Mouse (Mus musculus) stomach, embryonic 15.5 days (tissue): ENCODE results near the gene Fgfbp3. TPM values are rescaled to one million over a fixed set of nuclear protein-coding genes. Genes with fewer than 3 reads are reported as not detected.
"Not testable (repeated sequence)": the region's sequence is repeated elsewhere in the genome, so short reads cannot be mapped to it uniquely, and the experiment has no call there.

ENCODE experiments used
- ATAC-seq: fragments of 200-750 bp; cut with Nextera tagmentation; 2 replicates; pipeline ENCODE4 v1.8.0; 2017; ENCODE audit warnings: low read depth, moderate number of reproducible peaks, moderate TSS enrichment; ENCODE audit not compliant: insufficient read depth, low FRiP score
- H3K27ac ChIP-seq: fragments of 300-500 bp; sonication (generic); 2 replicates; pipeline ENCODE4 v1.5.1; 2015; ENCODE audit warnings: mild to moderate bottlenecking, inconsistent platforms
- H3K27me3 ChIP-seq: fragments of 300-500 bp; sonication (generic); replicated peaks from 2 replicates; pipeline ENCODE4 v1.6.1; 2015; ENCODE audit warnings: inconsistent platforms
- H3K36me3 ChIP-seq: fragments of 300-500 bp; sonication (generic); 2 replicates; pipeline ENCODE4 v1.6.1; 2015; ENCODE audit warnings: inconsistent platforms
- H3K4me1 ChIP-seq: fragments of 300-500 bp; sonication (generic); 2 replicates; pipeline ENCODE4 v1.6.1; 2015; ENCODE audit warnings: inconsistent platforms
- H3K4me2 ChIP-seq: fragments of 300-500 bp; sonication (generic); 2 replicates; pipeline ENCODE4 v1.6.1; 2015; ENCODE audit warnings: mild to moderate bottlenecking, inconsistent platforms
- H3K4me3 ChIP-seq: fragments of 300-500 bp; sonication (generic); replicated peaks from 2 replicates; pipeline ENCODE4 v1.5.1; 2015; ENCODE audit warnings: inconsistent platforms
- H3K9ac ChIP-seq: fragments of 300-500 bp; sonication (generic); 2 replicates; pipeline ENCODE4 v1.6.1; 2015; ENCODE audit warnings: inconsistent platforms
- H3K9me3 ChIP-seq: fragments of 300-500 bp; sonication (generic); 2 replicates; pipeline ENCODE4 v1.6.1; 2016; ENCODE audit warnings: inconsistent platforms
- WGBS: fragments of 180-500 bp; shearing (Covaris S2); methylation state at CpG from one replicate; pipeline ENCODE4 v1.1.7; 2015; 5-methylcytosine and 5-hydroxymethylcytosine counted together
- polyA plus RNA-seq: library from polyadenylated mRNA; unstranded; fragments of >200 nt; fragmentation: Nextera tagmentation; extraction: Ambion mirVana; gene quantifications from 2 replicates; pipeline ENCODE4 v1.2.1, GENCODE M21; 2015

Gene Fgfbp3
- polyA plus RNA-seq, 1 experiment from 2014 or later, result 5.4 TPM

GRCm38 (mm10) chr19:36874651-36875050 is 44.8 kb downstream of the Fgfbp3 start:
- Histone ChIP-seq H3K27ac (no peak overlapping the region), H3K27me3 (no peaks in the 10 kb centered on the region)
- WGBS, result 85% methylated on average over 2 of the region's 2 CpGs

DNA sequence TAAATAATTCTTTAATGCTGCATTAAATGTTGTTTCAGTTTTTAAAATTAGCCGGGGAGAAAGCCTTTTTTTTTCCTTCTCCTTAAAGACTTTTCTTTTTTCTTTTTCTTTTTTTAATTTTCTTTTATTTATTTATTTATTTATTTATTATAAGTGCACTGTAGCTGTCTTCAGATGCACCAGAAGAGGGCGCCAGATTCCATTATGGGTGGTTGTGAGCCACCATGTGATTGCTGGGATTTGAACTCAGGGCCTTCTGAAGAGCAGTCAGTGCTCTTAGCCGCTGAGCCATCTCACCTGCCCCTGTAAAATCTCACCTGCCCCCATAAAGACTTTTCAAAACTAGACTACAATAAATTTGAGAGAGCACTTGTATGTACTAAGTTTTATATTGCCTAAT is 50.7 kb downstream of the Fgfbp3 start:
- not testable (repeated sequence) for H3K27ac ChIP-seq, H3K4me3 ChIP-seq, H3K9me3 ChIP-seq, H3K4me1 ChIP-seq, ATAC-seq, H3K9ac ChIP-seq, H3K27me3 ChIP-seq, H3K4me2 ChIP-seq
- H3K36me3 ChIP-seq, result peaks cover 42% of the 10 kb centered on the region
- 76% methylated on average over 3 of the region's 3 CpGs for whole genome bisulfite sequencing

More at GRCm38 (mm10) chr19:36874651-36875050, 44.8 kb downstream of the Fgfbp3 start:
- Histone ChIP-seq H3K4me1 (no peaks in the 10 kb centered on the region), H3K9me3 (no peaks in the 10 kb centered on the region), H3K4me2 (no peak overlapping the region), H3K36me3 (peaks cover 47% of the 10 kb centered on the region), H3K9ac (no peak overlapping the region), H3K4me3 (no peak overlapping the region)
- ATAC-seq, result no peak

Other genes with a start within 250 kb of the Fgfbp3 start
- 20.8 and 22.0 TPM in 2 replicates for gene Ppp1r3c, start 183.0 kb downstream of the Fgfbp3 start, polyA plus RNA-seq
- gene Tnks2, start 85.4 kb downstream of the Fgfbp3 start, polyA plus RNA-seq, result 41.4 and 46.2 TPM in 2 replicates
- 9.8 and 10.0 TPM in 2 replicates for gene Btaf1, start 6.5 kb upstream of the Fgfbp3 start, polyA plus RNA-seq